Mouse (Mus musculus) heart, adult 2 months (tissue): ENCODE results near the gene Gak.

Experiments
- CTCF ChIP-seq: fragments of 200-600 bp; IDR thresholded peaks from 2 replicates; pipeline ENCODE4 v1.8.1; 2022; ENCODE audit warnings: antibody characterized with exemption, mild to moderate bottlenecking, moderate library complexity
- EP300 ChIP-seq: fragments of 200-500 bp; IDR thresholded peaks from 2 replicates; pipeline ENCODE4 v1.6.1; 2011; ENCODE audit warnings: low read depth, low read length, control low read depth; ENCODE audit not compliant: insufficient read depth
- POLR2A ChIP-seq: fragments of 200-500 bp; IDR thresholded peaks from 2 replicates; pipeline ENCODE4 v1.6.1; 2011; ENCODE audit warnings: mild to moderate bottlenecking, low read depth, low read length, control low read depth; ENCODE audit not compliant: insufficient read depth

GRCm38 (mm10) chr5:108570991-108571390 lies 58.6 kb downstream of the Gak start:
- no peak for TF ChIP-seq CTCF
- TF ChIP-seq POLR2A, result no peak
- no peak for TF ChIP-seq EP300
